In genomic region chr11:83534609-83535423, GRCm38 (mm10) we compare ENCODE assay signal across 9 mouse cellular contexts. TPM values are rescaled to one million over a fixed set of nuclear protein-coding genes. Genes with fewer than 3 reads are reported as not detected.
DNase-seq lines count a peak whose midpoint lies in the region; ATAC-seq lines count a peak whose summit lies in the region.
"Had no signal": no experiment of that assay in that cellular context is flagged by ENCODE, and none has a peak within 500 bp of the region (broad histone marks: within the 10 kb centered on the region; RNA-seq: fewer than 3 reads in every experiment).

No protein-coding gene starts in this region.

- H3K27ac ChIP-seq in forebrain, embryonic 15.5 days (replicated peaks), result peak overlapping the region; percentile 8; the same call in 1 of the 2 replicates
- H3K27ac ChIP-seq in forebrain, embryonic 11.5 days (ENCODE audit: low read depth, low read length), result no peak overlapping the region
- H3K27ac ChIP-seq in macrophage, result peak overlapping the region; percentile 21; the same call in 1 of the 2 replicates

- no peak for ATAC-seq in forebrain, embryonic 15.5 days (replicated peaks)
- no peak for ATAC-seq in forebrain, embryonic 11.5 days (replicated peaks; ENCODE audit: low FRiP score)

- H3K4me3 ChIP-seq in forebrain, embryonic 15.5 days, result no peak overlapping the region
- H3K4me3 ChIP-seq in forebrain, embryonic 11.5 days (ENCODE audit: low read depth, low read length), result no peak overlapping the region
- no peak overlapping the region for H3K4me3 ChIP-seq in macrophage (ENCODE audit: inconsistent target)

- H3K36me3 ChIP-seq in forebrain, embryonic 15.5 days, result no peaks in the 10 kb centered on the region
- no peaks in the 10 kb centered on the region for H3K36me3 ChIP-seq in forebrain, embryonic 11.5 days (ENCODE audit: control insufficient read depth, insufficient read depth, low read length)
- no peaks in the 10 kb centered on the region for H3K36me3 ChIP-seq in macrophage (ENCODE audit: inconsistent target)

- H3K4me1 ChIP-seq in forebrain, embryonic 15.5 days, result peaks cover 12% of the 10 kb centered on the region
- no peaks in the 10 kb centered on the region for H3K4me1 ChIP-seq in forebrain, embryonic 11.5 days (replicated peaks; ENCODE audit: control insufficient read depth, insufficient read depth, low read length)

- no peaks in the 10 kb centered on the region for H3K9me3 ChIP-seq in forebrain, embryonic 15.5 days
- no peaks in the 10 kb centered on the region for H3K9me3 ChIP-seq in forebrain, embryonic 11.5 days (ENCODE audit: control insufficient read depth, low read length)

- no peak overlapping the region; the same call in 1 of the 2 replicates for H3K9ac ChIP-seq in forebrain, embryonic 15.5 days (replicated peaks)
- H3K9ac ChIP-seq in forebrain, embryonic 11.5 days (ENCODE audit: low read length), result no peak overlapping the region

- WGBS in forebrain, embryonic 15.5 days, result 51% methylated on average over 13 of the region's 13 CpGs
- 68% methylated on average over 13 of the region's 13 CpGs for WGBS in forebrain, embryonic 11.5 days
- 44% methylated on average over 13 of the region's 13 CpGs for WGBS in macrophage (ENCODE audit: missing documents)

- DNase-seq in forebrain, embryonic 11.5 days (ENCODE audit: low spot score), result no peak
- peak; percentile 91 for DNase-seq in adrenal gland, postnatal 10 days
- DNase-seq in forelimb bud, embryonic 11.5 days (ENCODE audit: low read depth, low spot score), result peak; percentile 39
- peak; percentile 86 for DNase-seq in heart, postnatal 4 days
- peak; percentile 45 for DNase-seq in layer of hippocampus, adult 9-10 months (ENCODE audit: low spot score)
- peak; percentile 75 for DNase-seq in testis, postnatal 10 days (ENCODE audit: low spot score)

- H3K4me2 ChIP-seq in forebrain, embryonic 15.5 days (replicated peaks), result no peak overlapping the region
- no peak overlapping the region for H3K4me2 ChIP-seq in forebrain, embryonic 11.5 days (ENCODE audit: low read depth, low read length, severe bottlenecking)

- H3K79me2 ChIP-seq in macrophage (ENCODE audit: inconsistent target), result no peaks in the 10 kb centered on the region

- H3K27me3 ChIP-seq in forebrain, embryonic 15.5 days, result no peaks in the 10 kb centered on the region
- no peaks in the 10 kb centered on the region for H3K27me3 ChIP-seq in forebrain, embryonic 11.5 days (ENCODE audit: control insufficient read depth, insufficient read depth, low read length)

RNA-seq across cellular contexts. Expression of gene Ccl5, which starts 4.5 kb away (rescaled TPM):
- not detected in 2 replicates for polyA plus RNA-seq in forebrain, embryonic 15.5 days (2015; fragmentation: Nextera tagmentation; extraction: Ambion mirVana)
- polyA plus RNA-seq in forebrain, embryonic 11.5 days (2014; fragmentation: Nextera tagmentation; extraction: Ambion mirVana), result not detected in 2 replicates
- 1 to 10 TPM; 7.9 to 8.8 TPM for total RNA-seq in adrenal gland, postnatal 10 days (2021)
- not detected for total RNA-seq in heart, postnatal 4 days (2021)
- 1,000 to 10,000 TPM in 11 of 26 experiments, 100 to 1,000 TPM in 8, 10 to 100 TPM in 5, 1 to 10 TPM in 2; 2.2 to 3,982 (median 702) TPM for total RNA-seq in macrophage (2018; cell fraction: chromatin; rRNA removed)
- total RNA-seq in macrophage (2018; cell fraction: cytosol; rRNA removed), result over 10,000 TPM in 13 of 26 experiments, 1,000 to 10,000 TPM in 2, 100 to 1,000 TPM in 6, 10 to 100 TPM in 5; 36.9 to 23,037 (median 8,667) TPM
- 1,000 to 10,000 TPM in 18 of 26 experiments, 100 to 1,000 TPM in 2, 10 to 100 TPM in 6; 20.5 to 8,493 (median 2,733) TPM for total RNA-seq in macrophage (2018; cell fraction: nucleus; rRNA removed)
- 67.6 to 220 TPM (median 169 TPM) in 3 replicates for polyA plus RNA-seq in macrophage (2018)
- total RNA-seq: ES-E14 had no signal

RNA-seq across cellular contexts. Expression of gene Heatr9, which starts 12.8 kb away (rescaled TPM):
- polyA plus RNA-seq in forebrain, embryonic 15.5 days (2015; fragmentation: Nextera tagmentation; extraction: Ambion mirVana), result not detected in 2 replicates
- not detected in 2 replicates for polyA plus RNA-seq in forebrain, embryonic 11.5 days (2014; fragmentation: Nextera tagmentation; extraction: Ambion mirVana)
- total RNA-seq in adrenal gland, postnatal 10 days (2021), result not detected
- total RNA-seq in heart, postnatal 4 days (2021), result not detected
- total RNA-seq in macrophage (2018; cell fraction: chromatin; rRNA removed), result 10 to 100 TPM in 13 of 26 experiments, 1 to 10 TPM in 4, under 1 TPM in 2, not detected in 7; 0.46 to 47.2 (median 24.0) TPM
- 1 to 10 TPM in 13 of 26 experiments, under 1 TPM in 9, not detected in 4; 0.06 to 7.3 (median 3.8) TPM for total RNA-seq in macrophage (2018; cell fraction: cytosol; rRNA removed)
- total RNA-seq in macrophage (2018; cell fraction: nucleus; rRNA removed), result 10 to 100 TPM in 11 of 26 experiments, 1 to 10 TPM in 7, under 1 TPM in 2, not detected in 6; 0.30 to 52.8 (median 16.6) TPM
- 0.34 TPM in 1 of 3 replicates, not detected in the others for polyA plus RNA-seq in macrophage (2018)
- total RNA-seq: ES-E14 had no signal

RNA-seq across cellular contexts. Expression of gene Ccl9, which starts 43.6 kb away (rescaled TPM):
- 1.2 and 1.7 TPM in 2 replicates for polyA plus RNA-seq in forebrain, embryonic 15.5 days (2015; fragmentation: Nextera tagmentation; extraction: Ambion mirVana)
- polyA plus RNA-seq in forebrain, embryonic 11.5 days (2014; fragmentation: Nextera tagmentation; extraction: Ambion mirVana), result 1.1 and 1.3 TPM in 2 replicates
- 10 to 100 TPM in 1 of 2 experiments, 1 to 10 TPM in 1; 8.6 to 12.2 TPM for total RNA-seq in adrenal gland, postnatal 10 days (2021)
- total RNA-seq in heart, postnatal 4 days (2021), result 1 to 10 TPM; 1.1 to 1.5 TPM
- 100 to 1,000 TPM in 16 of 26 experiments, 10 to 100 TPM in 10; 27.1 to 700 (median 152) TPM for total RNA-seq in macrophage (2018; cell fraction: chromatin; rRNA removed)
- total RNA-seq in macrophage (2018; cell fraction: cytosol; rRNA removed), result 1,000 to 10,000 TPM in 7 of 26 experiments, 100 to 1,000 TPM in 19; 287 to 1,885 (median 507) TPM
- total RNA-seq in macrophage (2018; cell fraction: nucleus; rRNA removed), result 1,000 to 10,000 TPM in 2 of 26 experiments, 100 to 1,000 TPM in 23, 10 to 100 TPM in 1; 94.4 to 1,218 (median 394) TPM
- 289 to 625 TPM (median 620 TPM) in 3 replicates for polyA plus RNA-seq in macrophage (2018)

RNA-seq across cellular contexts. Expression of gene Ccl6, which starts 58.1 kb away (rescaled TPM):
- 1.5 and 2.4 TPM in 2 replicates for polyA plus RNA-seq in forebrain, embryonic 15.5 days (2015; fragmentation: Nextera tagmentation; extraction: Ambion mirVana)
- polyA plus RNA-seq in forebrain, embryonic 11.5 days (2014; fragmentation: Nextera tagmentation; extraction: Ambion mirVana), result 0.80 and 0.89 TPM in 2 replicates
- total RNA-seq in adrenal gland, postnatal 10 days (2021), result 10 to 100 TPM in 1 of 2 experiments, 1 to 10 TPM in 1; 6.6 to 12.9 TPM
- 1 to 10 TPM; 1.7 to 2.1 TPM for total RNA-seq in heart, postnatal 4 days (2021)
- total RNA-seq in macrophage (2018; cell fraction: chromatin; rRNA removed), result 100 to 1,000 TPM in 5 of 26 experiments, 10 to 100 TPM in 21; 13.7 to 172 (median 40.9) TPM
- total RNA-seq in macrophage (2018; cell fraction: cytosol; rRNA removed), result 100 to 1,000 TPM; 122 to 667 (median 326) TPM
- 100 to 1,000 TPM in 13 of 26 experiments, 10 to 100 TPM in 13; 47.6 to 271 (median 103) TPM for total RNA-seq in macrophage (2018; cell fraction: nucleus; rRNA removed)
- 508 to 1,107 TPM (median 907 TPM) in 3 replicates for polyA plus RNA-seq in macrophage (2018)

Comparison
In these comparisons a context has a peak if more than half of its experiments do, and no peak if none do; other contexts are left out.
1. RNA of gene Ccl5, which starts 4.5 kb away (polyA plus RNA-seq): 67.6 to 220 TPM in macrophage; not detected in forebrain, embryonic 15.5 days and not detected in forebrain, embryonic 11.5 days; every median in the first group is over 10 times any median in the second.
2. RNA of gene Ccl9, which starts 43.6 kb away (polyA plus RNA-seq): 289 to 625 TPM in macrophage; 1.2 to 1.7 TPM in forebrain, embryonic 15.5 days and 1.1 to 1.3 TPM in forebrain, embryonic 11.5 days; every median in the first group is over 100 times any median in the second.